Mouse (Mus musculus) cerebral cortex, adult 2 months (tissue): ENCODE measurements around the gene 2310002L09Rik.

Source experiments
- WGBS: fragments of 180-500 bp; shearing (Covaris S2); methylation state at CpG from one replicate; pipeline ENCODE4 v1.1.7; 2018; 5-methylcytosine and 5-hydroxymethylcytosine counted together

The 2310002L09Rik gene

DNA sequence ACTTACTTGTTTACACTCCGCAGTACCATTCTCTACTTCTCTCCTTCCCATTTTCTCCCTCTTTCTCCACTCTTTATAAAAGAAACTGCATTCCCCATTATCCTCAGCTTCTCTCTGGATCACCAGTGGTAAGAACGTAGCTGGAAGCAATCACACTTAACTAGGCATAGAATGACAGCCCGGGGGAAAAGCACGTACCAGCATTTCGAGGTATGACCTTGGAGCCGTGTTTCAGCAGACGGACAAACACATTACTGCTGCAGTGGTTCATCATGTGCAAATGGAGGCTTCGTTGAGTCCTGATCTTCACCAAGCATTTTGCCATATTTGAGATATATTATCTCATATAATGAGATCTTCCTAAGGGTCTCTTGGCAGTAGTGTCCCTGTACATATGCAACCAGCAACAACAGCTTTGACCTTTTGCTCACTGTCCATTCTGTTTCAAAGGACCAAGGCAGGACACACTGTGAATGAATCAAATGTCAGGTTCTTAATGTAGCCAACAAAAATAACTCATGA lies at the start of gene 2310002L09Rik:
2310002L09Rik (minus strand) TSS at position 472 of the 522 bp plus-strand sequence.
- WGBS = 87% methylated on average over 8 of the region's 8 CpGs

GRCm38 (mm10) chr4:73980454-73980853 lies 29.8 kb upstream of the 2310002L09Rik start:
- 67% methylated on average over 3 of the region's 3 CpGs for WGBS

DNA sequence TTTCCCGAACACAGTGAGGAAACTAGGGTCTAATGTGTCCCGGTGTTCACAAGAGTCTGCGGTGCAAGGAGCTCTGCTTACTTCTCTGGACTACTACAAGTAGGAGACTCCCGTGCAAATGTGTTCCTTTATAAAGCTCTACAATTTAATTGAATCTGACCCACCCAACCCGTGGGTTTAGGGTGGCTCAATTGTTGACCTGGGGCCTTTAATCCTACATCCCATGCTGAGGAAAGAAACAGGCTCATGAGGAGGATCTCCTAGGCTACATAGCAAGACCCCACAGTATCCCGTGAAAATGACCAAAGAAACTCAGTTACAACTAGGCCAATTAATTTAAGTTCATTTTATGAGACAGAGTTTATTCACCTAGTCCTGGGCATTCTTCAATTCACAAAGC lies 30.0 kb downstream of the 2310002L09Rik start, which contains the start of gene Gm11756:
Gm11756 (minus strand) TSS at position 101 of the 400 bp plus-strand sequence.
- WGBS = 86% methylated on average over 6 of the region's 6 CpGs

- WGBS = no CpG with 5 or more reads among the region's 4 CpGs
Observed at GRCm38 (mm10) chr4:73905853-73906252, 44.8 kb downstream of the 2310002L09Rik start, which contains the start of gene Gm13871. Gene Gm13871, minus strand, starts transcription at chr4:73905953.

- no CpG with 5 or more reads among the region's 4 CpGs for WGBS
Observed at GRCm38 (mm10) chr4:73891012-73891411, 59.6 kb downstream of the 2310002L09Rik start, which contains the start of gene Gm11757. Gene Gm11757, minus strand, starts transcription at chr4:73891112.
